Mouse (Mus musculus): Measurements from ENCODE around the gene Aurkb. TPM values are rescaled to one million over a fixed set of nuclear protein-coding genes. Genes with fewer than 3 reads are reported as not detected.
"Not testable (repeated sequence)": the region's sequence is repeated elsewhere in the genome, so short reads cannot be mapped to it uniquely, and the experiment has no call there.

Aurkb gene
- polyA plus RNA-seq (2014; fragmentation: Nextera tagmentation; extraction: Ambion mirVana) = 92.5 and 112 TPM in 2 replicates

DNA sequence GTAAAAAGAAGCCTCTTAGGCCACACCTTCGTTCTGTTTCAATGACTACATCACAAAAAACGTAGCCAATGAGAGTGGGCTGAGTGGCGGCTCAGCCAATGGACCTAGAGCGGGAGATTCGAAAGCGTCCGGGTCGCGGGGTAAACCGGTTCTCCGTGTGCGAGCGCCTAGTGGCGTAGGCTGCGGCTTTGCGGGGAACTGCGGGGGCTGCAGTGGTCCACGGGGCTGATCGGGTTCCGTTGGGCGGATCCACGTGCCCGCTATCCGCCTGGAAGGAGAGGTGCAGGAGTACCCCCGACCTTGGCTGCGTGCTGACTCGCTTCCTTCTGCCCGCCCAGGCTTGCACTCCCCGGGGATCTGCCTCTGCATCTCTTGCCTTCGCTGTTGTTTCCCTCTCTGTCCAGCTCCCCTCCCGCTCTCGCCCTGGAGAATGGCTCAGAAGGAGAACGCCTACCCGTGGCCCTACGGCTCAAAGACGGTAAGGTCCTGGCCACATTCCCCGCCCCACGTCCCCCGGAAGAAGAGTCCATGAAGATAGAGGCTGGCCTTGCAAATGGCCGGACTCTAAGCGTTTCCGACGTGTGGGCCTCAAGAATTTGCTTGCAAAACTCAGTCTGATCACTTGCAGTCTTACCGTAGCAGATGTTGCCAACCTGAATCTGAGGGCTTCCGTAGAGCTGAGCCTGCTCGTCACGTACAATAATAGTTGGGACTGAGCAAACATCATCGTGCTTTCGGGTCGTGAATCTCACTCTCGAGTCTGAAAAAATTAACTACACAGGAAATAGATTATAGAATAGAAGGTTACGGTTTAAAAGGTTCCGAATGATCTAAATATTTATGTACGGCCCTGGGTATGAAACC is at the start of gene Aurkb:
Gene Aurkb, plus strand, starts transcription at position 117 of the 864 bp plus-strand sequence.
- Histone ChIP-seq H3K27ac (replicated peaks; ENCODE audit: low read depth, low read length) (peak within 1 kb of the TSS; percentile 85), H3K4me2 (ENCODE audit: low read depth, low read length) (peak within 1 kb of the TSS; percentile 80), H3K4me1 (ENCODE audit: control insufficient read depth, insufficient read depth, low read length) (no peaks in the 10 kb centered on the region), H3K9me3 (ENCODE audit: control insufficient read depth, low read length) (no peaks in the 10 kb centered on the region), H3K9ac (ENCODE audit: low read depth, low read length) (peak within 1 kb of the TSS; percentile 81), H3K4me3 (ENCODE audit: low read depth, low read length) (peak within 1 kb of the TSS; percentile 76), H3K36me3 (ENCODE audit: control insufficient read depth, insufficient read depth, low read length) (peaks cover 26% of the 10 kb centered on the region), H3K27me3 (replicated peaks; ENCODE audit: control insufficient read depth, insufficient read depth, low read length) (no peaks in the 10 kb centered on the region)
- DNase-seq (ENCODE audit: low spot score) (peak; percentile 97), ATAC-seq (ENCODE audit: low read depth) (peak; percentile 84)
- WGBS = under 1% methylated on average over 41 of the region's 54 CpGs

GRCm38 (mm10) chr11:68997080-68997479 is 48.4 kb upstream of the Aurkb start:
- no peak for DNase-seq (ENCODE audit: low spot score)
- Histone ChIP-seq H3K9ac (ENCODE audit: low read depth, low read length) (no peak overlapping the region), H3K4me2 (ENCODE audit: low read depth, low read length) (no peak overlapping the region), H3K4me3 (ENCODE audit: low read depth, low read length) (no peak overlapping the region), H3K27me3 (replicated peaks; ENCODE audit: control insufficient read depth, insufficient read depth, low read length) (no peaks in the 10 kb centered on the region), H3K4me1 (ENCODE audit: control insufficient read depth, insufficient read depth, low read length) (no peaks in the 10 kb centered on the region), H3K9me3 (ENCODE audit: control insufficient read depth, low read length) (no peaks in the 10 kb centered on the region), H3K27ac (replicated peaks; ENCODE audit: low read depth, low read length) (no peak overlapping the region), H3K36me3 (ENCODE audit: control insufficient read depth, insufficient read depth, low read length) (peaks cover 96% of the 10 kb centered on the region)
- WGBS = 93% methylated on average over 4 of the region's 4 CpGs
- ATAC-seq (ENCODE audit: low read depth) = no peak

- 92% methylated on average over 4 of the region's 4 CpGs for WGBS
- not testable (repeated sequence) for H3K27ac ChIP-seq (replicated peaks; ENCODE audit: low read depth, low read length); H3K27me3 ChIP-seq (replicated peaks; ENCODE audit: control insufficient read depth, insufficient read depth, low read length); H3K9me3 ChIP-seq (ENCODE audit: control insufficient read depth, low read length); H3K4me1 ChIP-seq (ENCODE audit: control insufficient read depth, insufficient read depth, low read length); H3K4me2 ChIP-seq (ENCODE audit: low read depth, low read length); H3K9ac ChIP-seq (ENCODE audit: low read depth, low read length); H3K4me3 ChIP-seq (ENCODE audit: low read depth, low read length); ATAC-seq (ENCODE audit: low read depth); DNase-seq (ENCODE audit: low spot score)
- H3K36me3 ChIP-seq (ENCODE audit: control insufficient read depth, insufficient read depth, low read length) = peaks cover 58% of the 10 kb centered on the region
These were observed 42.7 kb upstream of the Aurkb start for GRCm38 (mm10) chr11:69002782-69003181.

DNA sequence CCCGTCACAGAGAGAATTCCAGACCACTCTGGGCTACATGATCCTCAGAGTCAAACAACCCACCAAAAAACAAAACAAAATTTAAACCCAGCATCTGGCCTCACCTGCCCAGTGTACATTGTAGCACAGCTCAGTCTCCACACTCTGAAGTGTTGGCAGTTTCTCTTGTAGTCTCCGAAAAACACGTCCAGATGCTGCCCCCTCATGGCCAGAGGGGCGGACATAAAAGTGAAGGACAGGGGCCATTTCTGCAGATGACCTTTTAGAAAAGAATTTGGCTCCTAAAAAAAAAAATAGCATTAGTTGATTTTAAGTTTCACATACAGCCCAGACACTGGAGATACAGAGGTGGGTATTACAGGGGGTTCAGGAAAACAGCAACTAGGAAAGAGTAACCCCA is 41.9 kb upstream of the Aurkb start:
- Histone ChIP-seq H3K9ac (ENCODE audit: low read depth, low read length) (no peak overlapping the region), H3K4me2 (ENCODE audit: low read depth, low read length) (no peak overlapping the region), H3K36me3 (ENCODE audit: control insufficient read depth, insufficient read depth, low read length) (peaks cover 50% of the 10 kb centered on the region), H3K9me3 (ENCODE audit: control insufficient read depth, low read length) (no peaks in the 10 kb centered on the region), H3K4me1 (ENCODE audit: control insufficient read depth, insufficient read depth, low read length) (peaks cover 7% of the 10 kb centered on the region), H3K27me3 (replicated peaks; ENCODE audit: control insufficient read depth, insufficient read depth, low read length) (no peaks in the 10 kb centered on the region), H3K27ac (replicated peaks; ENCODE audit: low read depth, low read length) (no peak overlapping the region), H3K4me3 (ENCODE audit: low read depth, low read length) (no peak overlapping the region)
- no peak for DNase-seq (ENCODE audit: low spot score)
- 55% methylated on average over 4 of the region's 4 CpGs for WGBS
- no peak for ATAC-seq (ENCODE audit: low read depth)

- no peaks in the 10 kb centered on the region for H3K27me3 ChIP-seq (replicated peaks; ENCODE audit: control insufficient read depth, insufficient read depth, low read length)
- no peak overlapping the region for H3K4me3 ChIP-seq (ENCODE audit: low read depth, low read length)
- H3K36me3 ChIP-seq (ENCODE audit: control insufficient read depth, insufficient read depth, low read length) = peaks cover 35% of the 10 kb centered on the region
- DNase-seq (ENCODE audit: low spot score) (no peak), ATAC-seq (ENCODE audit: low read depth) (no peak)
- no peak overlapping the region for H3K4me2 ChIP-seq (ENCODE audit: low read depth, low read length)
- H3K9ac ChIP-seq (ENCODE audit: low read depth, low read length) = no peak overlapping the region
- peaks cover 7% of the 10 kb centered on the region for H3K4me1 ChIP-seq (ENCODE audit: control insufficient read depth, insufficient read depth, low read length)
- WGBS = 87% methylated on average over 7 of the region's 7 CpGs
- H3K9me3 ChIP-seq (ENCODE audit: control insufficient read depth, low read length) = no peaks in the 10 kb centered on the region
- no peak overlapping the region for H3K27ac ChIP-seq (replicated peaks; ENCODE audit: low read depth, low read length)
These were observed 40.3 kb upstream of the Aurkb start for GRCm38 (mm10) chr11:69005193-69005592.

- not testable (repeated sequence) for H3K4me3 ChIP-seq (ENCODE audit: low read depth, low read length); H3K27me3 ChIP-seq (replicated peaks; ENCODE audit: control insufficient read depth, insufficient read depth, low read length); DNase-seq (ENCODE audit: low spot score); H3K4me2 ChIP-seq (ENCODE audit: low read depth, low read length); H3K9ac ChIP-seq (ENCODE audit: low read depth, low read length); H3K27ac ChIP-seq (replicated peaks; ENCODE audit: low read depth, low read length); H3K4me1 ChIP-seq (ENCODE audit: control insufficient read depth, insufficient read depth, low read length); H3K9me3 ChIP-seq (ENCODE audit: control insufficient read depth, low read length); ATAC-seq (ENCODE audit: low read depth)
- H3K36me3 ChIP-seq (ENCODE audit: control insufficient read depth, insufficient read depth, low read length) = peaks cover 21% of the 10 kb centered on the region; the same call in 1 of the 2 replicates
These were observed 38.9 kb upstream of the Aurkb start for GRCm38 (mm10) chr11:69006575-69006974.

- ATAC-seq (ENCODE audit: low read depth) (peak; percentile 89), DNase-seq (ENCODE audit: low spot score) (peak; percentile 96)
- Histone ChIP-seq H3K36me3 (ENCODE audit: control insufficient read depth, insufficient read depth, low read length) (0 out of 2 replicates have a peak, but pooled peaks cover 3% of the 10 kb centered on the region), H3K27me3 (replicated peaks; ENCODE audit: control insufficient read depth, insufficient read depth, low read length) (no peaks in the 10 kb centered on the region), H3K4me1 (ENCODE audit: control insufficient read depth, insufficient read depth, low read length) (peaks cover 10% of the 10 kb centered on the region), H3K9ac (ENCODE audit: low read depth, low read length) (peak within 1 kb of the TSS; percentile 75), H3K9me3 (ENCODE audit: control insufficient read depth, low read length) (no peaks in the 10 kb centered on the region), H3K4me3 (ENCODE audit: low read depth, low read length) (peak within 1 kb of the TSS; percentile 62), H3K27ac (replicated peaks; ENCODE audit: low read depth, low read length) (peak within 1 kb of the TSS; percentile 39), H3K4me2 (ENCODE audit: low read depth, low read length) (peak within 1 kb of the TSS; percentile 79)
- WGBS = 8% methylated on average over 38 of the region's 38 CpGs
These were observed 37.0 kb upstream of the Aurkb start, which contains the start of gene Pfas for GRCm38 (mm10) chr11:69008182-69009121. Pfas (minus strand) TSS chr11:69008460.

DNA sequence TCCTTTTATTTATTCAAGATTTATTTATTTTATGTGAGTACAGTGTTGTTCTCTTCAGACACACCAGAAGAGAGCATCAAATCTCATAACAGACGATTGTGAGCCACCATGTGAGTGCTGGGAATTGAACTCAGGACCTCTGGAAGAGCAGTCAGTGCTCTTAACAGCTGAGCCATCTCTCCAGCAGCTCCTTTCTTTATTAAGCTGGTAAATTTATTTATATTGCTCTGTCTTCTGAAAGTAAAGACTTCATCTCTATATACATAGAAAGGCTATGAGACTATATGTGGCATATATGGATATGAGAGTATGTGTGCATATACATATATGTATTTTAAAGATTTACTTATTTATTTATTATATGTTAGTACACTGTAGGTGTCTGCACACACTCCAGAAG is 35.9 kb upstream of the Aurkb start:
- H3K9me3 ChIP-seq (ENCODE audit: control insufficient read depth, low read length) = no peaks in the 10 kb centered on the region
- H3K4me3 ChIP-seq (ENCODE audit: low read depth, low read length) = no peak overlapping the region
- WGBS = 80% methylated on average over 1 of the region's 1 CpGs
- H3K27ac ChIP-seq (replicated peaks; ENCODE audit: low read depth, low read length) = no peak overlapping the region
- no peak overlapping the region for H3K9ac ChIP-seq (ENCODE audit: low read depth, low read length)
- ATAC-seq (ENCODE audit: low read depth) = no peak
- H3K4me2 ChIP-seq (ENCODE audit: low read depth, low read length) = no peak overlapping the region
- no peaks in the 10 kb centered on the region for H3K36me3 ChIP-seq (ENCODE audit: control insufficient read depth, insufficient read depth, low read length)
- H3K27me3 ChIP-seq (replicated peaks; ENCODE audit: control insufficient read depth, insufficient read depth, low read length) = no peaks in the 10 kb centered on the region
- DNase-seq (ENCODE audit: low spot score) = no peak
- H3K4me1 ChIP-seq (ENCODE audit: control insufficient read depth, insufficient read depth, low read length) = peaks cover 10% of the 10 kb centered on the region

Measured in embryonic facial prominence, embryonic 14.5 days (tissue).